In genomic region chr17:74769390-74769811, GRCm38 (mm10) we compare ENCODE assay signal across 21 mouse cellular contexts. TPM values are rescaled to one million over a fixed set of nuclear protein-coding genes. Genes with fewer than 3 reads are reported as not detected.
DNase-seq lines count a peak whose midpoint lies in the region; ATAC-seq and TF ChIP-seq lines count a peak whose summit lies in the region.
"Had no signal": no experiment of that assay in that cellular context is flagged by ENCODE, and none has a peak within 500 bp of the region (broad histone marks: within the 10 kb centered on the region; RNA-seq: fewer than 3 reads in every experiment).

No protein-coding gene starts in this region.

- H3K36me3 ChIP-seq in kidney, embryonic 14.5 days (ENCODE audit: control insufficient read depth, insufficient read depth, low read length), result no peaks in the 10 kb centered on the region; the same call in 1 of the 2 replicates
- H3K36me3 ChIP-seq in stomach, embryonic 16.5 days (ENCODE audit: control insufficient read depth, insufficient read depth, low read length), result no peaks in the 10 kb centered on the region
- H3K36me3 ChIP-seq: midbrain, embryonic 12.5 days had no signal

- no peak for DNase-seq in kidney, adult 11 months
- peak; percentile 1 to 5 for DNase-seq in urinary bladder, adult 18-20 months (ENCODE audit: low spot score in 2 of 2)
- no peak for DNase-seq in urinary bladder, postnatal 4 days (ENCODE audit: low spot score in 2 of 2)
- DNase-seq in gastrocnemius, adult 2 months, result no peak
- no peak for DNase-seq in heart, adult 9 months (ENCODE audit: low spot score in 2 of 2)
- DNase-seq: B cell, adult 2 months; cerebellum, postnatal 14 days; forebrain, postnatal 0 days; gastrocnemius, postnatal 25 days; heart, postnatal 4 days; lung, adult 18-20 months; lung, postnatal 36 days had no signal

- H3K4me3 ChIP-seq in kidney, embryonic 14.5 days (ENCODE audit: low read length), result no peak overlapping the region
- no peak overlapping the region for H3K4me3 ChIP-seq in stomach, embryonic 16.5 days (replicated peaks; ENCODE audit: low read length)
- H3K4me3 ChIP-seq in gastrocnemius, adult 2 months, result no peak overlapping the region
- H3K4me3 ChIP-seq: embryonic facial prominence, embryonic 12.5 days; heart, embryonic 13.5 days; limb, embryonic 15.5 days; midbrain, embryonic 12.5 days; myocyte had no signal

- 25% methylated on average over 9 of the region's 9 CpGs for WGBS in kidney, embryonic 14.5 days
- WGBS in stomach, embryonic 16.5 days, result 59% methylated on average over 9 of the region's 9 CpGs

- peak; percentile 82 for ATAC-seq in kidney, embryonic 14.5 days (ENCODE audit: low FRiP score, low TSS enrichment)
- ATAC-seq in hematopoietic stem cell, adult 5-6 weeks (replicated peaks in 1 of 2; ENCODE audit: insufficient read depth in 1 of 2, low FRiP score in 2 of 2, low TSS enrichment in 1 of 2, low read depth in 1 of 2, poor library complexity in 2 of 2, severe bottlenecking in 2 of 2), result peak; percentile 50 to 60
- ATAC-seq in stomach, embryonic 16.5 days (ENCODE audit: insufficient read depth, low FRiP score), result no peak
- ATAC-seq: forebrain, postnatal 0 days had no signal

- H3K4me1 ChIP-seq in kidney, embryonic 14.5 days (ENCODE audit: control insufficient read depth, insufficient read depth, low read length), result peaks cover 21% of the 10 kb centered on the region
- H3K4me1 ChIP-seq in stomach, embryonic 16.5 days (ENCODE audit: control insufficient read depth, insufficient read depth, low read length), result peaks cover 2% of the 10 kb centered on the region; the same call in 1 of the 2 replicates
- H3K4me1 ChIP-seq: embryonic facial prominence, embryonic 12.5 days; heart, embryonic 13.5 days; midbrain, embryonic 12.5 days had no signal

- H3K9ac ChIP-seq in kidney, embryonic 14.5 days (ENCODE audit: low read depth, low read length), result no peak overlapping the region
- no peak overlapping the region for H3K9ac ChIP-seq in stomach, embryonic 16.5 days (ENCODE audit: low read length)
- H3K9ac ChIP-seq: embryonic facial prominence, embryonic 12.5 days; forebrain, postnatal 0 days; heart, embryonic 13.5 days; limb, embryonic 15.5 days; midbrain, embryonic 12.5 days had no signal

- intact Hi-C loops in gastrocnemius, adult 2 months (cut with DNase I), result no loop called here

- TF ChIP-seq CTCF in gastrocnemius, adult 2 months (IDR thresholded peaks at IDR 0.05), result no peak

- no peaks in the 10 kb centered on the region for H3K27me3 ChIP-seq in kidney, embryonic 14.5 days (ENCODE audit: control insufficient read depth, insufficient read depth, low read length)
- H3K27me3 ChIP-seq in stomach, embryonic 16.5 days (ENCODE audit: control insufficient read depth, insufficient read depth, low read length), result no peaks in the 10 kb centered on the region
- H3K27me3 ChIP-seq: embryonic facial prominence, embryonic 12.5 days; heart, embryonic 13.5 days; limb, embryonic 15.5 days; midbrain, embryonic 12.5 days had no signal

- H3K9me3 ChIP-seq in kidney, embryonic 14.5 days (ENCODE audit: control insufficient read depth, low read length), result no peaks in the 10 kb centered on the region
- H3K9me3 ChIP-seq in stomach, embryonic 16.5 days (replicated peaks; ENCODE audit: control insufficient read depth, low read length), result no peaks in the 10 kb centered on the region
- H3K9me3 ChIP-seq: embryonic facial prominence, embryonic 12.5 days; G1E; heart, embryonic 13.5 days; limb, embryonic 15.5 days; midbrain, embryonic 12.5 days had no signal

- H3K4me2 ChIP-seq in kidney, embryonic 14.5 days (replicated peaks; ENCODE audit: low read depth, low read length), result no peak overlapping the region
- no peak overlapping the region for H3K4me2 ChIP-seq in stomach, embryonic 16.5 days (ENCODE audit: low read depth, low read length)
- H3K4me2 ChIP-seq: embryonic facial prominence, embryonic 12.5 days; heart, embryonic 13.5 days; limb, embryonic 15.5 days; midbrain, embryonic 12.5 days had no signal

- peak overlapping the region; percentile 47; the same call in 1 of the 2 replicates for H3K27ac ChIP-seq in kidney, embryonic 14.5 days (ENCODE audit: low read depth, low read length)
- peak overlapping the region; percentile 52; the same call in 1 of the 2 replicates for H3K27ac ChIP-seq in stomach, embryonic 16.5 days (ENCODE audit: low read length)
- H3K27ac ChIP-seq in gastrocnemius, adult 2 months, result no peak overlapping the region
- H3K27ac ChIP-seq: embryonic facial prominence, embryonic 12.5 days; heart, embryonic 13.5 days; limb, embryonic 15.5 days; midbrain, embryonic 12.5 days had no signal

RNA-seq across cellular contexts. Expression of gene Ttc27, which starts 51.9 kb away (rescaled TPM):
- polyA plus RNA-seq in kidney, embryonic 14.5 days (2014; fragmentation: Nextera tagmentation; extraction: Ambion mirVana), result 26.4 and 32.4 TPM in 2 replicates
- total RNA-seq in hematopoietic stem cell, adult 5-6 weeks (2017), result 65.2 and 69.6 TPM in 2 replicates
- 19.7 and 20.4 TPM in 2 replicates for polyA plus RNA-seq in stomach, embryonic 16.5 days (2015; fragmentation: Nextera tagmentation; extraction: Ambion mirVana)
- total RNA-seq in gastrocnemius, adult 2 months (2021), result 10 to 100 TPM; 10.4 to 12.0 TPM

Comparison
In these comparisons a context has a peak if more than half of its experiments do, and no peak if none do; other contexts are left out.
1. DNase-seq: peak in urinary bladder, adult 18-20 months (2 of 2); none in kidney, adult 11 months (single experiment), urinary bladder, postnatal 4 days (0 of 2), gastrocnemius, adult 2 months (single experiment) and heart, adult 9 months (0 of 2).